Mouse (Mus musculus) forebrain, embryonic 14.5 days (tissue): ENCODE results near the gene Nav2. TPM values are rescaled to one million over a fixed set of nuclear protein-coding genes. Genes with fewer than 3 reads are reported as not detected.

Experiments used
- ATAC-seq: fragments of 200-750 bp; cut with Nextera tagmentation; 2 replicates; pipeline ENCODE4 v1.8.0; 2017; ENCODE audit warnings: mild to moderate bottlenecking, moderate library complexity
- DNase-seq: peaks from one replicate; pipeline ENCODE4 v3.0.0-alpha.2; 2015; ENCODE audit warnings: low spot score
- H3K27ac ChIP-seq: fragments of 300-500 bp; sonication (generic); 2 replicates; pipeline ENCODE4 v1.5.1; 2014; ENCODE audit warnings: low read depth, mild to moderate bottlenecking, control low read depth, low read length, moderate library complexity
- H3K27me3 ChIP-seq: fragments of 300-500 bp; sonication (generic); replicated peaks from 2 replicates; pipeline ENCODE4 v1.6.1; 2014; ENCODE audit warnings: low read length, control low read depth, mixed read lengths; ENCODE audit not compliant: control insufficient read depth, insufficient read depth
- H3K36me3 ChIP-seq: fragments of 300-500 bp; sonication (generic); 2 replicates; pipeline ENCODE4 v1.6.1; 2014; ENCODE audit warnings: low read length, control low read depth; ENCODE audit not compliant: control insufficient read depth, insufficient read depth
- H3K4me1 ChIP-seq: fragments of 300-500 bp; sonication (generic); 2 replicates; pipeline ENCODE4 v1.6.1; 2014; ENCODE audit warnings: antibody characterized with exemption, low read length, control low read depth; ENCODE audit not compliant: control insufficient read depth, insufficient read depth
- H3K4me2 ChIP-seq: fragments of 300-500 bp; sonication (generic); 2 replicates; pipeline ENCODE4 v1.6.1; 2014; ENCODE audit warnings: mild to moderate bottlenecking, control low read depth, low read length
- H3K4me3 ChIP-seq: fragments of 300-500 bp; sonication (generic); 2 replicates; pipeline ENCODE4 v1.5.1; 2014; ENCODE audit warnings: low read depth, low read length, control low read depth
- H3K9ac ChIP-seq: fragments of 300-500 bp; sonication (generic); 2 replicates; pipeline ENCODE4 v1.6.1; 2014; ENCODE audit warnings: mild to moderate bottlenecking, low read length, control low read depth, moderate library complexity
- H3K9me3 ChIP-seq: fragments of 300-500 bp; sonication (generic); replicated peaks from 2 replicates; pipeline ENCODE4 v1.6.1; 2016; ENCODE audit warnings: low read length, control low read depth, mixed read lengths; ENCODE audit not compliant: control insufficient read depth
- WGBS: fragments of 180-500 bp; shearing (Covaris S2); extraction: QIAGEN DNeasy Blood & Tissue Kit; methylation state at CpG from one replicate; pipeline ENCODE4 v1.1.7; 2014; 5-methylcytosine and 5-hydroxymethylcytosine counted together
- polyA plus RNA-seq: library from polyadenylated mRNA; unstranded; fragments of >200 nt; fragmentation: Nextera tagmentation; extraction: Ambion mirVana; gene quantifications from 2 replicates; pipeline ENCODE4 v1.2.1, GENCODE M21; 2014

The Nav2 gene
- polyA plus RNA-seq, 1 experiment from 2014 or later: 6.3 TPM

GRCm38 (mm10) chr7:49195711-49196147 lies 287.2 kb downstream of the Nav2 start:
- Histone ChIP-seq H3K36me3 (no peaks in the 10 kb centered on the region), H3K9me3 (no peaks in the 10 kb centered on the region), H3K4me2 (no peak overlapping the region), H3K27ac (no peak overlapping the region), H3K9ac (no peak overlapping the region), H3K27me3 (no peaks in the 10 kb centered on the region), H3K4me1 (peaks cover 22% of the 10 kb centered on the region), H3K4me3 (no peak overlapping the region)
- WGBS: 77% methylated on average over 5 of the region's 5 CpGs
- DNase-seq (no peak), ATAC-seq (no peak)

GRCm38 (mm10) chr7:49199366-49199765 lies 290.9 kb downstream of the Nav2 start:
- peak; percentile 77 for DNase-seq
- no peak overlapping the region for H3K4me2 ChIP-seq
- no peak overlapping the region for H3K4me3 ChIP-seq
- peak overlapping the region; percentile 63 for H3K27ac ChIP-seq
- no peaks in the 10 kb centered on the region for H3K9me3 ChIP-seq
- H3K36me3 ChIP-seq: no peaks in the 10 kb centered on the region
- no peaks in the 10 kb centered on the region for H3K27me3 ChIP-seq
- peak; percentile 92 for ATAC-seq
- 38% methylated on average over 6 of the region's 6 CpGs for WGBS
- H3K4me1 ChIP-seq: peaks cover 7% of the 10 kb centered on the region; the same call in 1 of the 2 replicates
- no peak overlapping the region for H3K9ac ChIP-seq

- H3K9me3 ChIP-seq: no peaks in the 10 kb centered on the region
- no peak overlapping the region for H3K9ac ChIP-seq
- H3K27ac ChIP-seq: no peak overlapping the region
- H3K4me3 ChIP-seq: no peak overlapping the region
- DNase-seq (no peak), ATAC-seq (no peak)
- H3K36me3 ChIP-seq: no peaks in the 10 kb centered on the region
- H3K27me3 ChIP-seq: no peaks in the 10 kb centered on the region
- H3K4me1 ChIP-seq: peaks cover 7% of the 10 kb centered on the region; the same call in 1 of the 2 replicates
- H3K4me2 ChIP-seq: no peak overlapping the region
- 84% methylated on average over 6 of the region's 6 CpGs for WGBS
These were observed 291.8 kb downstream of the Nav2 start for GRCm38 (mm10) chr7:49200270-49200669.

- Histone ChIP-seq H3K4me3 (no peak overlapping the region), H3K9me3 (no peaks in the 10 kb centered on the region), H3K9ac (no peak overlapping the region), H3K4me1 (peaks cover 7% of the 10 kb centered on the region; the same call in 1 of the 2 replicates), H3K27me3 (no peaks in the 10 kb centered on the region), H3K27ac (no peak overlapping the region), H3K36me3 (no peaks in the 10 kb centered on the region), H3K4me2 (no peak overlapping the region)
- no peak for ATAC-seq
- no peak for DNase-seq
- 89% methylated on average over 4 of the region's 4 CpGs for WGBS
These were observed 294.5 kb downstream of the Nav2 start for GRCm38 (mm10) chr7:49202971-49203370.

GRCm38 (mm10) chr7:49204856-49205255 lies 296.3 kb downstream of the Nav2 start:
- Histone ChIP-seq H3K4me1 (peaks cover under 1% of the 10 kb centered on the region; the same call in 1 of the 2 replicates), H3K9me3 (no peaks in the 10 kb centered on the region), H3K36me3 (no peaks in the 10 kb centered on the region), H3K4me3 (no peak overlapping the region), H3K9ac (no peak overlapping the region), H3K4me2 (no peak overlapping the region), H3K27ac (no peak overlapping the region), H3K27me3 (no peaks in the 10 kb centered on the region)
- ATAC-seq (no peak), DNase-seq (no peak)
- WGBS: 75% methylated on average over 3 of the region's 3 CpGs

GRCm38 (mm10) chr7:49205551-49205950 lies 297.0 kb downstream of the Nav2 start:
- 86% methylated on average over 1 of the region's 1 CpGs for WGBS
- H3K9me3 ChIP-seq: no peaks in the 10 kb centered on the region
- no peak for DNase-seq

GRCm38 (mm10) chr7:49206775-49207676 lies 298.5 kb downstream of the Nav2 start:
- no peak overlapping the region for H3K4me3 ChIP-seq

More at GRCm38 (mm10) chr7:49205551-49205950, 297.0 kb downstream of the Nav2 start:
- no peaks in the 10 kb centered on the region for H3K4me1 ChIP-seq
- H3K9ac ChIP-seq: no peak overlapping the region
- no peak overlapping the region for H3K4me2 ChIP-seq
- no peaks in the 10 kb centered on the region for H3K27me3 ChIP-seq
- no peak overlapping the region for H3K27ac ChIP-seq
- no peak overlapping the region for H3K4me3 ChIP-seq
- no peaks in the 10 kb centered on the region for H3K36me3 ChIP-seq
- ATAC-seq: no peak

GRCm38 (mm10) chr7:49209526-49209925 lies 301.0 kb downstream of the Nav2 start:
- DNase-seq: peak; percentile 35
- Histone ChIP-seq H3K9me3 (no peaks in the 10 kb centered on the region), H3K36me3 (no peaks in the 10 kb centered on the region), H3K4me2 (no peak overlapping the region), H3K27me3 (no peaks in the 10 kb centered on the region), H3K4me1 (no peaks in the 10 kb centered on the region), H3K9ac (no peak overlapping the region), H3K4me3 (no peak overlapping the region), H3K27ac (no peak overlapping the region)
- 52% methylated on average over 7 of the region's 7 CpGs for WGBS
- ATAC-seq: no peak

More at GRCm38 (mm10) chr7:49206775-49207676, 298.5 kb downstream of the Nav2 start:
- 78% methylated on average over 5 of the region's 5 CpGs for WGBS
- H3K27ac ChIP-seq: no peak overlapping the region
- H3K4me2 ChIP-seq: no peak overlapping the region
- no peak for DNase-seq
- no peaks in the 10 kb centered on the region for H3K27me3 ChIP-seq
- no peaks in the 10 kb centered on the region for H3K9me3 ChIP-seq
- no peak for ATAC-seq
- H3K36me3 ChIP-seq: no peaks in the 10 kb centered on the region
- no peaks in the 10 kb centered on the region for H3K4me1 ChIP-seq
- H3K9ac ChIP-seq: no peak overlapping the region

GRCm38 (mm10) chr7:49210721-49211120 lies 302.2 kb downstream of the Nav2 start:
- no peak overlapping the region for H3K9ac ChIP-seq
- H3K27ac ChIP-seq: no peak overlapping the region
- 94% methylated on average over 8 of the region's 8 CpGs for WGBS
- H3K9me3 ChIP-seq: no peaks in the 10 kb centered on the region
- H3K36me3 ChIP-seq: no peaks in the 10 kb centered on the region
- ATAC-seq (no peak), DNase-seq (no peak)
- H3K4me3 ChIP-seq: no peak overlapping the region
- H3K27me3 ChIP-seq: no peaks in the 10 kb centered on the region
- no peaks in the 10 kb centered on the region for H3K4me1 ChIP-seq
- H3K4me2 ChIP-seq: no peak overlapping the region
